Mouse (Mus musculus) urinary bladder, adult 18-20 months (tissue): ENCODE measurements at regions not wholly inside any gene's neighbourhood (a gene's known extent, or its start where the extent isn't known, plus 50 kb on each side); places are given as distances from the start of the nearest gene placed in this dataset.
A peak's percentile ranks its signal among the peaks of the same experiment; 100 is the strongest.
"Not testable (repeated sequence)": the region's sequence is repeated elsewhere in the genome, so short reads cannot be mapped to it uniquely, and the experiment has no call there.

Source experiments
- DNase-seq, 2 experiments: peaks; one replicate each; pipeline ENCODE4 v3.0.0; 2022; ENCODE audit warnings: low spot score in 2 of 2, mixed read lengths in 2 of 2

- no peak for DNase-seq
Measured at GRCm38 (mm10) chr14:36155757-36156156, 61.0 kb downstream of the 4930474N05Rik start.

DNA sequence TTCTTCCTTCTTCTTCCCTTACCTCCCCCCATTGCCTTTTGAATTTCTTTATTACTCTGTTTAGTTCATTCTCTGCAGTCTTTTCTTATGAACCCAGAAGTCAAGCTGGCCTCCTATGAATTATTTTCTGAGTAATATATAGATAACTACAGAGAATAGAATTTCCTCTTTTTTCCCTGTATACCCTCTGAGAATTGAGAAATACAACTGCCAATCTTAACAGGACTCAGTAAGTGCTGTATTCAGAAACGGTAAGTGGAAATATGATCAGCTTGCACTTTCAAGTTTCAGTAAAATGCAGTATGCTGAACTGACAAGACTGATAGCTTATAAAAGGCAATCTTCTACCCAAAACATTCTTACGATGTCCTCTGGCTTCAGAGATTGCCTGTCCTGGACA lies 61.5 kb downstream of the 4930474N05Rik start:
- no peak for DNase-seq

DNA sequence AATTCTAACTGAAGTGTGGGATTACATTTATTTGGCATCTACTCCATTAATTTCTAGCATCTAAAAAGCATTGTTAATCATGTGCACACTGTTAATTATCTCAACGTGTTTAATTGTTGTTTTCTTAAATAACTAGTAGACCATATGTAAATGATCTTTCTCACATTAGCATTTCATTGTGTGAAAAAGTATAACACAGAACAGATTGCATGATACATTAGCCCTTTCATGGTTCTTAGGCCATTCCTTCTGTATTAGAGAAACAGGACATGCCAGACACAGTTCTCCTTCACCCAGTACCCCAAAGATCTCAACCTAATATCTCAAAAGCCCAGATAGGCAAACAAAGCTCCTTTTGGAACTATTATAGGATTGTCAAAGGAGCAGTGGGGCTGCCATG lies 89.0 kb downstream of the 4930474N05Rik start:
- no peak for DNase-seq

DNA sequence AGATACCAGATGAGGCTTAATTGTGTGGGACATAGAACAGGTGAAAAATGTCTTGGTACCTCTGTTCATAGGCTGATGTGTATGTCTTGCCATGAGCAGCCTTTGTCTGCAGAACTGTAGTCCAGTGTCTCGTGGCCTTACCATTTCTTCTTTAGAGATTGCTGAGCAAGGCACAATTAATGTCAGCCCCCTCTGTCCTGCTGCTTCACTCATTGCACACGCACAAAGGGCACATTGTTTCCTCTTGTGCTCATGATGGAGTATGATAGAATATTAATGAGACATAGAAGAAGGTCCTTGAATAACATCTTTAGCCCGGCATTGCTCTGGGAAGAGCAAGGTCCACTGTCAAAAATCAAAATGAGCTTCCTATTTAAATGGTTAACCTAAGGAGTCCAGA lies 101.8 kb downstream of the 4930474N05Rik start:
- no peak for DNase-seq

- DNase-seq: no peak
Measured at GRCm38 (mm10) chr14:36198396-36198795, 103.7 kb downstream of the 4930474N05Rik start.

- DNase-seq: no peak
Measured at GRCm38 (mm10) chr14:36203855-36204254, 109.1 kb downstream of the 4930474N05Rik start.

GRCm38 (mm10) chr14:36212830-36213229 lies 118.1 kb downstream of the 4930474N05Rik start:
- DNase-seq: peak in 1 of 2 experiments; percentile 6

GRCm38 (mm10) chr14:36245849-36246248 lies 151.1 kb downstream of the 4930474N05Rik start:
- DNase-seq: no peak

- no peak for DNase-seq
Measured at GRCm38 (mm10) chr14:36262126-36262525, 167.4 kb downstream of the 4930474N05Rik start.

DNA sequence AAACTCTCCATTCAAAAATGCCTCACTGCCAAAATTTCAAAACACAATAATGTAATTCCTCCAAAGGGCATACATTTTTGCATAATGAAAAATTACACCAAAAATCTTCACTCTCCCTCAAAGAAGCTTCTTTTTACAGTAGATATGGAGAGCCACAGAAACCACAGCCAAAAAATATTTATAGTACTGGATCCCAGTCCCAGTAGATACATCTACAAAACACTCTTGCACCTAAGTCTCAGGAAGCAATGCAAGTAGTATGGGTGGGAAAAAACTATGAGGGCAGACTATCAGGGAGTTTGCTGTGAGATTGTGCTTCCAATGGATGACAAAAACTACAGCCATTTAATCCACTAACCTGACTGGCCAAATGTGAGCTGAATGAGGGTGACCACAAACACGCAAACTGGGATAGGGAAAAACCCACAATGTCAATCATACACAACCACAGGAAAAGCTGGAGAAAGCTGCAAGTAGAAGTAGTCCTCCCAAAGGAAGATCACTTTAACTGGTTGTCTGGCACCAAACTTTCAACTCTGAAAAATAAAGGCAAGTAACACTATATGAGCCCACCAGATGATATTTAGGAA lies 189.2 kb downstream of the 4930474N05Rik start:
- no peak for DNase-seq

- DNase-seq: no peak
Measured at GRCm38 (mm10) chr14:36288697-36289286, 194.1 kb downstream of the 4930474N05Rik start.

DNA sequence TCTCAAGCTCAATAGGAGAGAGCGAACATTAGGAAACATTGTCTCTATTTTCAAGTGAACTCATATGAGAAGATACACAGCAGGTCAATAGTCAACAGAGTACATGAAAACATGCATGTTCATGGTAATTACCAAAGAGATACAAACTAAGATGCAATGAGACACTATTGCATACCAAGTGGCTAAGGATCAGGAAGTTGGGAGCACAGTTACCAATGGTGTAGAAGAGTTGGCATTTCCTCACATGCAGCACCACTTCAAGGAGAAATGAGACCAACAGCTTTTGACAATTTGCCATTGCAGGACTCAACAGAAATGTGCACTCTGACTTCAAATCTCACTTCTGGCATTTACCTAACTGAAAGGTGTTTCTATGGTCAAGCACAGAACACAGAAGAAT lies 215.6 kb downstream of the 4930474N05Rik start:
- no peak for DNase-seq

DNA sequence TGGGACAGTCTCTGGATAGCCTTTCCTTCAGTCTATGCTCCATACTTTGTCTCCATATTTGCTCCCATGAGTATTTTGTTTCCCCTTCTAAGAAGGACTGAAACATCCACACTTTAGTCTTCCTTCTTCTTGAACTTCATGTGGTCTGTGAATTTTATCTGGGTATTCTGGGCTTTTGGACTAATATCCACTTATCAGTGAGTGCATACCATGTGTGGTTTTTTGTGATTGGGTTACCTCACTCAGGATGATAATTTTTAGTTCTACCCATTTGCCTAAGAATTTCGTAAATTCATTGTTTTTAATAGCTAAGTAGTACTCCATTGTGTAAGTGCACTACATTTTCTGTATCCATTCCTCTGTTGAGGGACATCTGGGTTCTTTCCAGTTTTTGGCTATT lies 220.0 kb downstream of the 4930474N05Rik start:
- DNase-seq: not testable (repeated sequence)

- DNase-seq: no peak
Measured at GRCm38 (mm10) chr14:36316418-36317111, 221.8 kb downstream of the 4930474N05Rik start.

- DNase-seq: no peak
Measured at GRCm38 (mm10) chr14:36328258-36328891, 233.7 kb downstream of the 4930474N05Rik start.

- no peak for DNase-seq
Measured at GRCm38 (mm10) chr14:36340832-36341231, 246.1 kb downstream of the 4930474N05Rik start.
